Mouse (Mus musculus) kidney, postnatal 10 days (tissue): ENCODE data around the gene AA986860.
A peak's percentile ranks its signal among the peaks of the same experiment; 100 is the strongest.

Experiments
- DNase-seq: peaks from one replicate; pipeline ENCODE4 v3.0.0; 2021; ENCODE audit warnings: mixed read lengths

Gene AA986860

GRCm38 (mm10) chr1:130737411-130737881, 5.7 kb downstream of the AA986860 start:
- no peak for DNase-seq

DNA sequence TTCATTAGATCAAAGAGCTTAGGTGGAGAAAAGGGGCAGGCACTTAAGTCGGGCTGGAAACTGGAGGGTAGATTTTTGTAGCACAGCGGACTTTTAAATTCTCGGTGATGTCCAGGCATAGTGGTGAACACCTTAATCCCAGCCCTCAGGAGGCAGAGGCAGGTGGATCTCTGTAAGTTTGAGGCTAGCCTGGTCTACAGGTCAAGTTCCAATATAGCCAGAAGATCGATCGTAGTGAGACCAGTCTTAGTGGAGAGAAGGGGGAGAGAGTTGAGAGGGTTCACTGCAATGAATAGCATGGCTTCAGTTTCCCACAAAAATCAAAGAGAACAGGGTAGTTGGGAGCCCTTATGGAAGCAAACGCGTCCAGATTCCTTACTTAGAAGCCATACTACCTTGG, 6.1 kb downstream of the AA986860 start:
- DNase-seq: no peak

DNA sequence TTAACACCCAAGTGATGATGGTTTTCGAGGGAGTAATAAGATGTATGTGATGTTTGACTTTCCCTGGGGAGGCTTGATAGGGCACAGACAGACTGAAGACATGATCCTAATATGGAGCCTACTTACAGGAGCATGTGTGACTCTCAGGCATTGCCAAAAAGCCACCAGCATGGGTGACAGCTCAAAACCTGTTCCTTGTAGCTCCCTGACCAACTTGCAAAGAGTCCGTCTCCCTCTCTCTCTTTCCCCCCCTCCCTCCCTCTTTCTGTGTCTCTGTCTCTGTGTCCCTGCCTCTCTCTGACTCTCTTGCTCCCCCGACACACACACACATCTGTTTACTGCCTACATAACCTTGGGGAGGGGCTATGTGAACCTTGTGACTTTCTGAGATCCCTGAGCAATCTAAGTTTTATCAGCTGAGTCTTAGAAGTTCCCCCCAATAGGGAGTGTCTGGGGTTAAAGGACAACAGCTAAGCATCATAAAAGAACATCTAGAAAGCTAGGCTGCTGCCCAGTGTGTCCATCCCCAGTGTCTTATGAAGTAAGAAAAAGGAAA, 6.9 kb downstream of the AA986860 start:
- no peak for DNase-seq

GRCm38 (mm10) chr1:130739636-130740035, 7.9 kb downstream of the AA986860 start:
- no peak for DNase-seq

DNA sequence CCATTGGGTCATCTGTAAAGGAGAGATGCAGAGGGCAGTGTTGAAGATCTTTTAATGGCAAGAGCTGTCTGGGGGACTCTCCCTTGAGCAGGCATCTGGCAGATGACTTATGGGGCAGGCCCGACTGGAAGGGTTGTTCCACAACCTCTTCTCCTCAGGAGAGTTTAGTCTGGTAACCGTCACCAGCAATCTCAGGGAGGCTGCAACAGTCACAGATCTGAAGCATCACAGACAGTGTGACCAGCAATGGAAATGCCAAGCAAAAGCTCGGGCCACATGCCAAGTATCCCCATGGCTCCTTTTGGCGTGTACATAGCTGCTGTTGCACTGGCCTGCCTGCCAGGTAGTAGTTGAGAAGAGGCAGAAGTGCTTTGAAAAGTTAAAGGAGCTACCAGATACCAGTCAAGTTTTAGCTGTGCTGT, 8.5 kb downstream of the AA986860 start:
- no peak for DNase-seq

GRCm38 (mm10) chr1:130740781-130741720, 9.3 kb downstream of the AA986860 start:
- no peak for DNase-seq

GRCm38 (mm10) chr1:130742201-130742600, 10.4 kb downstream of the AA986860 start:
- DNase-seq: no peak

GRCm38 (mm10) chr1:130743775-130744174, 12.0 kb downstream of the AA986860 start:
- DNase-seq: no peak

GRCm38 (mm10) chr1:130744217-130744616, 12.4 kb downstream of the AA986860 start:
- no peak for DNase-seq

DNA sequence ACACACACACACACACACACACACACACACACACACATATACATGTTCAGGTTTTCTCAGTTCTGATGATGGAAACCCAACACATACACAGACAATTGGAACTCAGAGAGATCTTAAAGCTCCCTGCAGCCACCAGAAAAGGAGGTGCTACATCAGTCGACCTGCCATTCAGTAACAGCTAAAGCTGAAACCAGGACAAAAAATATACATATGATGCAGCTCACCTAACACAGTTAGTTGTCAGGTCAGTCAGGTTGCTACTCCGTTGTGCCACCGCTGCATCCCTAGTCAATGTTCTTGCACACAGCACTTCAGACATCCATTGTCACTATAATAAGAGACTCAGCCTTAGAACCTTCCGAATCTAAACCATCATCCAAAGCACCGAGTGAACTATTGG, 13.2 kb downstream of the AA986860 start:
- no peak for DNase-seq

DNA sequence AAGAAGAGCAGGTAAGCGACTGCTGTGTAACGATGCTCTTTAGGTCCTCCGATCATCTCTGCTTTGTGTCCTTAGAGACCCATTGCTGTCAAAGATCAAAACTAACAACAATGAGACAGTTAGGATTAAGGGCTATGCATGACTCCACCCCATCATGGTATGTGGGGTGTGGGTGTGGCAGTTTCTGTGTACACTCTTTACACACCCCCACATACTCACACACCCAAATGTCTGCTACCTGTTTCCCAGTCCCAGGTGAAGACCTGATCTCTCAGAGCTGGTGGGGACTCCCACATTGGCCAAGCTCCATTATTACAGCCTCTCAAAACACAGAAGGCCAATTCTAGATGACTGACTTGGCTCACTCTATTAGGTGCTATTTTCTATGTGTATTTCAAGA, 13.8 kb downstream of the AA986860 start:
- DNase-seq: no peak

DNA sequence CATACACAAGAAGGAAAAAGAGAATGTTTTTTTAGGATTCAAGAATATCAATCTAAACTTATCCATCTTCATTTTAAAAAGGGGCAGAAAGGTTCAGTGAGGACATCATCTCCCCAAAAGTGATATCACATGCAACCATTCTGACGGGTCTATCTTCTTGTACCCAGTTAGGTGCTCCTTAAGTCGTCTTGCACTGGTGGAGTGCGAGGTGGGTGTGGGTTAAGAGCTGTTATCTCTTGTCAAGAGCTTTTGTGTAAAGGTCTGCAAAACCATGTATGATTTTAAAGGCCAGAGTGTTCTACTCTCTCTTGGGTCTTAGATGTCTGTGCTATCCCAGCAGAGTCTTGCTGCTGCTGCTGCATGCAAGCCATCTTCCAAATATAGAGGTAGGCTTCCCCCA, 15.0 kb downstream of the AA986860 start:
- DNase-seq: no peak

DNA sequence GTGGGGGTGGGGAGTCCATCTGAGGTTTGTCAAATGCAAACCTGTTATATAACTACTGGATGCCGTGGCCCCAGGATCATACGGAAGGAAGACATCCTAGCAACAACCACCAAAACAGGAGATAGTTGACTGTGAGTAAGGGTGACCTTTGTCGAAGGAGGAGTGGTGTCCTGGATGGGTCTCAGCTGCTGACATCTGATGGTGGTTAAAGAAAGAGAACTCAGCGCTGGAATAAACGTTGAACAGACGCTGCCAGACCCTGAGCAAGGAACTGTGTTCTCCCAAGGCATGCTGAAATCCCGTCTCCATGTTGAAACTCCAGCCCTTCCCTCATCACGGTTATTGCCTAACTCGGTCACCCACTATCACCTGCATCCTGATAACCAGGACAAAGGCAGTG, 27.9 kb downstream of the AA986860 start:
- DNase-seq: no peak

GRCm38 (mm10) chr1:130761597-130761996, 29.8 kb downstream of the AA986860 start:
- no peak for DNase-seq

DNA sequence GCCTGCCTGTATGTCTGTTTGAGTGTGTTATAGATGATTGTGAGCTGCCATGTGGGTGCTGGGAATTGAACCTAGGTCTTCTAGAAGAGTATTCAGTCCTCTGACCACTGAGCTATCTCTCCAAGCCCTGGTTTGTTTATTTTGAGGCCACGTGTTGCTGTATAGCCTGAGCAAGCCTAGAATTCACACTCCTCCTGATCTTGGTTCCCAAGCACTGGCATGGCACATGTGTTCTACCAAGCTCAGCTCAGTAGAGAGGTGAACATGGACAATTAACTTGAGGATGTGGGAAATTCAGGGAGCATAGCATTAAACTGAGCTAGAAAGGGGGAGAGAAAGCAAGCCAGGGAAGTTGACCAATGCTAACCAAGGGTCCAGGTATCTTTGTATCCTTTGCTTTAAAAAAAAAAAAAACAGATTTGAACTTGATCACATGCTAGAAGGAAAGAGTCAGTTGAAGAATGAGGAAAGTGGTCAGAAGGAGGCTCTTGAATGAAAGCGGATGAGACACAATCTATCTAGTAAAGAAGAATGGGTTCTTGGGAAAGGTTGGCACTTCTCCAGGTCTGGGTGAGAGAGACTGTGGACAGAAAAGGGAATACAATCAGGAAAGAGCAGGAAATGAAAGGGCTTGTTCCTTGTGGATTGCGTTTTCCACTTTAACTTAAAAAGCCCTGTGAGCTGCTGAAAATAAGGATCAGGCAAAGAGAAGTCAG, 30.4 kb downstream of the AA986860 start:
- no peak for DNase-seq

- no peak for DNase-seq
Observed at GRCm38 (mm10) chr1:130764027-130764461, 32.3 kb downstream of the AA986860 start.

DNA sequence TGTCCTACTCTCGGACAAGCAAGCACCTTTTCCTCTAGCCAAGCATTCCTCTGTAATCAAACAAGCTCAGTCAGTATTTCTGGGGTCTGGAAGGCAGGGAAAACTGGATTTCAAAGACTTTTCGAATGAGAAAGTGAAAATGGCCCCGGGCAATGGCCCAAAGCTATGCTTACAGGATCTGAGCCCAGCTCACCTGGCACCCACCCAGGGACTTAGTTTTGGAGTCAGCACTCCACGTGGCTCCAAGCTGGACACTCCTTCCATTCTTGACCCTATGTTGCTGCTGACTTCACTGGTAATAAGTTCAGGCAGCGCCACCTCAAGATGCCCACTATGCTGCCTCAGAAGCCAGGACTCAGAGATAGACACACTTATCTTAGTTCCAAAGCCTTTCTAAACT, 35.3 kb downstream of the AA986860 start:
- DNase-seq: no peak

DNA sequence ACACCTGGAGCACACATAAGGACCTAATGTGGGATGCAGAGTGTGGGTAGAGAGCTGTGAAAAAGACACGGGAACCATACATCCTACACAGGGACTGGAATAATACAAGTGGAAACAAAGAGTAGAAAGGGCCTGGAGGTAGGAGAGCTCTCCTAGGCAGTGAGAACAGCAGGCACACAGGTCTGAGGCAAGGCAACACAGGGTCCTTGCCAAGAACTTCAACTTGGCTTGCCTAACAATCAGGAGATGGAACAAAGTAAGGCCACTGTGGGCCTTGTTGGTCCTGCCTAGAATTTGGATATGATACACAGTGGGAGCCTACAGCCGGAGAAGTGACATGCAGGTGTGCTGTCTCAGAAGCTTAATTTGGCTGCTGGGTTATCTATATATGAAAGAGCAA, 38.1 kb downstream of the AA986860 start:
- DNase-seq: no peak

DNA sequence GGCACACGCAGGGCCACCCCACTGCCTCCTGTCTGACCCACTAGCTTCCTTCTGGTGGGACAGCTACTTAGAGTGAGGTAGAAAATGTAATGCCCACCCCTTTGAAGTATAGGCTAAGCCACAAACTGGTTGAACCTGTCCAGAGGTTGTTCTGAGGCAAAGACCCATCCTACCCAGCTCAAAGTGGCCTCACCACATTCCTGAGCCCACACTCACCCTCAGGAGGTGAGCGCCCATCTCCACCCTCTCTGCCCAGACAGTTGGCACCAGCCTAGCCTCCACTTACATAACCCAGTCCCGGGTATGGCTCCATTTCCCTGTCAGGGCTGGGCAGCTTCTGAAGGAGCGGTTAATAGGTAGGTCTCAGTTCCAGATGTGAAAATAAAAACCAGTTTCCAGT, 38.7 kb downstream of the AA986860 start:
- DNase-seq: peak; percentile 18

GRCm38 (mm10) chr1:130770981-130771494, 39.3 kb downstream of the AA986860 start:
- no peak for DNase-seq

DNA sequence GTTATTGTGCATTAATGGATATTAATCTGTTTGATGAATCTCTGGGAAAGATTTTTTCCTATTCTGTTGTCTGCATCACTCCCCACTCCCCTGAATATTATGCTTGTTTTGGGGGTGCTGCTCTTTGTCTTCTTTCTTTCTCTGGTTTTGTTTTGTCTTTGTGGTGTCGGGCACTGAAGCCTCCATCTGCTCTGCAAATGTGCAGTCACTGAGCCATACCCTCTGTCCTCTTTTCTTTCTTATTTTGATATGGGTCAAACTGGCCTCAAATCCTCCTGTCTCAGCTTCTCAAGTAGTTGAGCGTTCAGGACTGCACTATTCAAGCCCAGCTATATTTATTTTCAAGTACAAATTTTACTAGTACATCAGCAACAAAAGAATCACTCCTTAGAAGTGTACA, 43.5 kb downstream of the AA986860 start:
- DNase-seq: no peak

- no peak for DNase-seq
Observed at GRCm38 (mm10) chr1:130775691-130776331, 44.0 kb downstream of the AA986860 start.

- no peak for DNase-seq
Observed at GRCm38 (mm10) chr1:130776645-130777044, 44.9 kb downstream of the AA986860 start.
